Mouse (Mus musculus) liver, embryonic 15.5 days (tissue): ENCODE data around the gene Trem2. TPM values are rescaled to one million over a fixed set of nuclear protein-coding genes. Genes with fewer than 3 reads are reported as not detected.

Experiments
- ATAC-seq: fragments of 200-750 bp; cut with Nextera tagmentation; 2 replicates; pipeline ENCODE4 v1.8.0; 2017; ENCODE audit warnings: moderate number of reproducible peaks, mild to moderate bottlenecking, moderate library complexity; ENCODE audit not compliant: insufficient read depth
- H3K27ac ChIP-seq: fragments of 300-500 bp; sonication (generic); replicated peaks from 2 replicates; pipeline ENCODE4 v1.5.1; 2015; ENCODE audit warnings: mild to moderate bottlenecking, inconsistent platforms
- H3K27me3 ChIP-seq: fragments of 300-500 bp; sonication (generic); 2 replicates; pipeline ENCODE4 v1.6.1; 2015; ENCODE audit warnings: mild to moderate bottlenecking, inconsistent platforms
- H3K36me3 ChIP-seq: fragments of 300-500 bp; sonication (generic); replicated peaks from 2 replicates; pipeline ENCODE4 v1.6.1; 2015; ENCODE audit warnings: moderate library complexity, mild to moderate bottlenecking, inconsistent platforms
- H3K4me1 ChIP-seq: fragments of 300-500 bp; sonication (generic); replicated peaks from 2 replicates; pipeline ENCODE4 v1.6.1; 2015; ENCODE audit warnings: inconsistent platforms
- H3K4me2 ChIP-seq: fragments of 300-500 bp; sonication (generic); 2 replicates; pipeline ENCODE4 v1.6.1; 2015; ENCODE audit warnings: moderate library complexity, mild to moderate bottlenecking, inconsistent platforms
- H3K4me3 ChIP-seq: fragments of 300-500 bp; sonication (generic); replicated peaks from 2 replicates; pipeline ENCODE4 v1.5.1; 2015; ENCODE audit warnings: mild to moderate bottlenecking, inconsistent platforms
- H3K9ac ChIP-seq: fragments of 300-500 bp; sonication (generic); 2 replicates; pipeline ENCODE4 v1.6.1; 2015; ENCODE audit warnings: moderate library complexity, mild to moderate bottlenecking, inconsistent platforms
- H3K9me3 ChIP-seq: fragments of 300-500 bp; sonication (generic); replicated peaks from 2 replicates; pipeline ENCODE4 v1.6.1; 2016; ENCODE audit warnings: inconsistent platforms
- WGBS: fragments of 180-500 bp; shearing (Covaris S2); methylation state at CpG from one replicate; pipeline ENCODE4 v1.1.7; 2015; ENCODE audit warnings: mixed read lengths; ENCODE audit not compliant: insufficient replicate concordance; 5-methylcytosine and 5-hydroxymethylcytosine counted together
- polyA plus RNA-seq: library from polyadenylated mRNA; unstranded; fragments of >200 nt; fragmentation: Nextera tagmentation; extraction: Ambion mirVana; gene quantifications from 2 replicates; pipeline ENCODE4 v1.2.1, GENCODE M21; 2015

The Trem2 gene
- polyA plus RNA-seq, 1 experiment from 2014 or later, result 3.6 TPM

- peak; percentile 55; the same call in 1 of the 2 replicates for ATAC-seq
- Histone ChIP-seq H3K4me3 (no peak overlapping the region), H3K4me1 (peaks cover 33% of the 10 kb centered on the region), H3K9ac (no peak overlapping the region), H3K9me3 (no peaks in the 10 kb centered on the region), H3K27ac (peak overlapping the region; percentile 33), H3K4me2 (no peak overlapping the region), H3K27me3 (no peaks in the 10 kb centered on the region), H3K36me3 (no peaks in the 10 kb centered on the region)
- WGBS, result 39% methylated on average over 5 of the region's 5 CpGs
Observed at GRCm38 (mm10) chr17:48324258-48324657, 21.9 kb upstream of the Trem2 start.

- Histone ChIP-seq H3K9me3 (no peaks in the 10 kb centered on the region), H3K9ac (no peak overlapping the region), H3K27me3 (no peaks in the 10 kb centered on the region), H3K27ac (no peak overlapping the region), H3K4me2 (no peak overlapping the region), H3K4me1 (peaks cover 28% of the 10 kb centered on the region), H3K4me3 (no peak overlapping the region), H3K36me3 (no peaks in the 10 kb centered on the region)
- 76% methylated on average over 6 of the region's 6 CpGs for WGBS
- ATAC-seq, result no peak
Observed at GRCm38 (mm10) chr17:48325093-48325492, 21.1 kb upstream of the Trem2 start.

DNA sequence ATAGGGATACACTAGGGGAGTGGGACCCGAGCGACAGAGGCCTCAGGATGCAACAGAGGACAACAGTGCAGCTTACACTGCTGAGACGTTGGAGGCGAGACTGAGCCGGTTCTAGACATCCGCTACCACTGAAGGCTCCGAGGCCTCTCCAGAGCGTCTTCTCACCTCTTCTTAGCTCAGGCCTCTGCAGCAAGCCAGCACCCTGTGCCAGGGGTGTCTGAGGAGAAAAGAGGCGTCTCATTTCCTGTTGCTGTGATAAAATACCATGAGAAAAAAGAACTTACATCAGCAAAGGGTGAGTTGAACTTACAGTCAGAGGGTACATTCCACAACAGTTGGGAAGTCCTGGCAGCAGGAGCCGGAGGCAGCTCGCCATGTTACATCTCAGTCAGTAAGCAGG is 20.6 kb upstream of the Trem2 start:
- H3K36me3 ChIP-seq, result no peaks in the 10 kb centered on the region
- H3K9me3 ChIP-seq, result no peaks in the 10 kb centered on the region
- ATAC-seq, result no peak
- no peak overlapping the region for H3K4me3 ChIP-seq
- no peak overlapping the region for H3K27ac ChIP-seq
- peaks cover 22% of the 10 kb centered on the region for H3K4me1 ChIP-seq
- no peak overlapping the region for H3K9ac ChIP-seq
- no peaks in the 10 kb centered on the region for H3K27me3 ChIP-seq
- 69% methylated on average over 11 of the region's 11 CpGs for WGBS
- no peak overlapping the region for H3K4me2 ChIP-seq

- Histone ChIP-seq H3K4me3 (no peak overlapping the region), H3K4me2 (no peak overlapping the region), H3K36me3 (no peaks in the 10 kb centered on the region), H3K27me3 (no peaks in the 10 kb centered on the region), H3K9ac (no peak overlapping the region), H3K27ac (no peak overlapping the region), H3K4me1 (peaks cover 15% of the 10 kb centered on the region; the same call in 1 of the 2 replicates), H3K9me3 (no peaks in the 10 kb centered on the region)
- 73% methylated on average over 4 of the region's 4 CpGs for WGBS
- no peak for ATAC-seq
Observed at GRCm38 (mm10) chr17:48326656-48327055, 19.5 kb upstream of the Trem2 start.

GRCm38 (mm10) chr17:48332524-48332923 is 13.7 kb upstream of the Trem2 start:
- Histone ChIP-seq H3K4me2 (no peak overlapping the region), H3K27me3 (no peaks in the 10 kb centered on the region), H3K4me3 (no peak overlapping the region), H3K9me3 (no peaks in the 10 kb centered on the region), H3K27ac (no peak overlapping the region), H3K36me3 (no peaks in the 10 kb centered on the region), H3K4me1 (0 out of 2 replicates have a peak, but pooled peaks cover 4% of the 10 kb centered on the region), H3K9ac (no peak overlapping the region)
- ATAC-seq, result no peak
- 65% methylated on average over 2 of the region's 2 CpGs for WGBS

GRCm38 (mm10) chr17:48334186-48334585 is 12.0 kb upstream of the Trem2 start:
- H3K4me2 ChIP-seq, result no peak overlapping the region
- ATAC-seq, result no peak
- WGBS, result 71% methylated on average over 4 of the region's 4 CpGs

GRCm38 (mm10) chr17:48336857-48337256 is 9.3 kb upstream of the Trem2 start:
- Histone ChIP-seq H3K27me3 (no peaks in the 10 kb centered on the region), H3K9me3 (no peaks in the 10 kb centered on the region), H3K36me3 (no peaks in the 10 kb centered on the region), H3K9ac (no peak overlapping the region), H3K4me1 (0 out of 2 replicates have a peak, but pooled peaks cover 4% of the 10 kb centered on the region), H3K27ac (no peak overlapping the region), H3K4me3 (no peak overlapping the region), H3K4me2 (no peak overlapping the region)
- peak; percentile 57; the same call in 1 of the 2 replicates for ATAC-seq
- WGBS, result 2% methylated on average over 6 of the region's 6 CpGs

More at GRCm38 (mm10) chr17:48334186-48334585, 12.0 kb upstream of the Trem2 start:
- no peaks in the 10 kb centered on the region for H3K27me3 ChIP-seq
- no peak overlapping the region for H3K9ac ChIP-seq
- H3K4me1 ChIP-seq, result 0 out of 2 replicates have a peak, but pooled peaks cover 4% of the 10 kb centered on the region
- H3K27ac ChIP-seq, result no peak overlapping the region
- no peaks in the 10 kb centered on the region for H3K36me3 ChIP-seq
- H3K9me3 ChIP-seq, result no peaks in the 10 kb centered on the region
- no peak overlapping the region for H3K4me3 ChIP-seq

DNA sequence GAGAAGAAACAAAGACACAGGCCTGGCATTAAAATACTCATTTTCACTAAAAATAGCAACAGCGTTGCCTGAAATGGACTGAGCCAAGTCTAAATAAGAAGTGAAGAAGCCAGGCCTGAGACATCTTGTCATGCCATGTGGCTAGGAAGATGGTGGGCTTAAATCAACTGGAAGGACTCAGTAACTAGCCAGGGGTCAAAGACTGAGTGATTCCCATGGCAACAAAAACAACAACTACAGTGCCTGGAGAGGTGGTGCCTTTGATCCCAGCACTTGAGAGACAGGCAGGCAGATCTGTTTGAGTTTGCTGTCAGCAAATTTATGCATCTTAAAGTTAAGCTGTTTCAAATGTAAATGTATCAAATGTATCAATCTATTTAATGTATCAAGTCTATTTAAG is 5.9 kb upstream of the Trem2 start:
- Histone ChIP-seq H3K9me3 (no peaks in the 10 kb centered on the region), H3K36me3 (no peaks in the 10 kb centered on the region), H3K9ac (no peak overlapping the region), H3K27me3 (no peaks in the 10 kb centered on the region), H3K4me2 (no peak overlapping the region), H3K4me1 (peaks cover 4% of the 10 kb centered on the region; the same call in 1 of the 2 replicates), H3K27ac (no peak overlapping the region), H3K4me3 (no peak overlapping the region)
- ATAC-seq, result no peak
- 93% methylated on average over 1 of the region's 1 CpGs for WGBS

DNA sequence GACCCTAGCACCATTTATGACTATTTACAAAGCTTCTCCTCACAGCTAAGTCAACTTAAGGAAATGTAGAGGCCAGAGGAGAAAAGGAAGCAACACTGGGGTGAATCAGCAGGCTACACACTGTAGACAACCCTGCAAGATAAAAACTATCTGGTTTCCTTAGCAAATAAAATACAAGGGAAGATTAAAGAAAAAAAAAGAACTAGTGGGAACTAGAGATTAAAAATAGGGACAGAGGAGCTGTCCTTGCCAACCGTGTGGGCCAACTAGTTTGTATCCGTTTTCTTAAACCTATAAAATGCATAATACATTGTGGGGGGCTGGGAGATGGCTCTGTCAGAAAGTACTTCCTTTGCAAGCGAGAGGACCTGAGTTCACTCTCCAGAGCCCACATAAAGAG is 4.3 kb upstream of the Trem2 start:
- Histone ChIP-seq H3K27me3 (no peaks in the 10 kb centered on the region), H3K4me2 (no peak overlapping the region), H3K4me1 (peaks cover 11% of the 10 kb centered on the region; the same call in 1 of the 2 replicates), H3K27ac (no peak overlapping the region), H3K4me3 (no peak overlapping the region), H3K36me3 (no peaks in the 10 kb centered on the region), H3K9ac (no peak overlapping the region), H3K9me3 (no peaks in the 10 kb centered on the region)
- WGBS, result 21% methylated on average over 3 of the region's 3 CpGs
- 0 out of 2 replicates have a peak, but pooled peaks have one; percentile 15 for ATAC-seq

DNA sequence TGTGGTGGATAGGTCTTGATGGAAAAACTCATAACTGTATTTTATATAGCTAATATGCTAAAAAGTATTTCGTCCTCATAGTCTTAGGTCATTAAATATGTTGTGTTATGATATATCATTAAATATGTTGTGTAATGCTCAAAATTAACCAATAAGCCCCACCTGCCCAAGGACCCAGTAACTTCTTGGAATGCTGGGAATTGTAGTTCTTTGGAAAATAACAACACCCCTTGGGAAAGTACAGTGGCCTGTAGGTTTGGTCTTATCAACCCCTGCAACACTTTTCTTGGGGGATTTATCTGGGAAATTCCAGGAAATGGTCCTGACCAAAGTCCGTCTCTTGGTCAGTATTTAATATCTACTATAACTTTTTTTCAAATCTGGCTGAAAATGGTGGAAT is 3.1 kb upstream of the Trem2 start:
- Histone ChIP-seq H3K9me3 (no peaks in the 10 kb centered on the region), H3K4me3 (no peak overlapping the region), H3K4me1 (peaks cover 13% of the 10 kb centered on the region; the same call in 1 of the 2 replicates), H3K27ac (no peak overlapping the region), H3K4me2 (no peak overlapping the region), H3K9ac (no peak overlapping the region), H3K27me3 (no peaks in the 10 kb centered on the region), H3K36me3 (no peaks in the 10 kb centered on the region)
- no peak for ATAC-seq
- 61% methylated on average over 2 of the region's 2 CpGs for WGBS

- no peak overlapping the region for H3K9ac ChIP-seq
- ATAC-seq, result no peak
- no peaks in the 10 kb centered on the region for H3K36me3 ChIP-seq
- no peaks in the 10 kb centered on the region for H3K9me3 ChIP-seq
- no peaks in the 10 kb centered on the region for H3K27me3 ChIP-seq
- no peak overlapping the region for H3K4me2 ChIP-seq
- H3K4me1 ChIP-seq, result peaks cover 13% of the 10 kb centered on the region; the same call in 1 of the 2 replicates
- H3K4me3 ChIP-seq, result no peak overlapping the region
- 53% methylated on average over 4 of the region's 4 CpGs for WGBS
- H3K27ac ChIP-seq, result no peak overlapping the region
Observed at GRCm38 (mm10) chr17:48345824-48346223, 377 bp upstream of the Trem2 start.

DNA sequence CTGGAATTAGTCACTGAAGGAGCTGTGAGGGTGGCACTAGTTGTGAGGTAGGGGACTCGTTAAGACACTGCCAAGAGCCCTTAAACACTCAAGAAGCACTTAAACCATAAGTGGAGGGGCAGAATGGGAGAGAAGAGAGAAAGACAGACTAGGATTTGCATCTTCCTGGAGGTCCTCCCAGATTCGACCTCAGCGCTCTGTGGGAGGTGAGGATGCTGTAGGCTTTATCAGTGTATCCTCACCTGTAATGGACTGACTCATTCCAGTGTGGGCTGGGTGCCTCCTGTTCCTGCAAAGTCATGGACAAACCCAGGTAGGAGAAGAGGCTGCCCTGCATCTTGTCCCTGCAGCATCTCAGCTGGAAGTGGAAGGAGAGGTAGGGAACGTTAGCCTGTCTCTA is 633 bp downstream of the Trem2 start:
- H3K9ac ChIP-seq, result no peak overlapping the region
- H3K4me1 ChIP-seq, result peaks cover 13% of the 10 kb centered on the region; the same call in 1 of the 2 replicates
- 52% methylated on average over 4 of the region's 4 CpGs for WGBS
- H3K4me2 ChIP-seq, result no peak overlapping the region
- no peaks in the 10 kb centered on the region for H3K27me3 ChIP-seq
- no peaks in the 10 kb centered on the region for H3K9me3 ChIP-seq
- H3K27ac ChIP-seq, result no peak overlapping the region
- no peak for ATAC-seq
- H3K36me3 ChIP-seq, result no peaks in the 10 kb centered on the region
- H3K4me3 ChIP-seq, result no peak overlapping the region
